Mouse (Mus musculus) hindbrain, postnatal 0 days (tissue): Measurements from ENCODE around the gene Gm9918. TPM values are rescaled to one million over a fixed set of nuclear protein-coding genes. Genes with fewer than 3 reads are reported as not detected.

Experiments
- ATAC-seq: fragments of 200-750 bp; cut with Nextera tagmentation; 2 replicates; pipeline ENCODE4 v1.8.0; 2017; ENCODE audit warnings: mild to moderate bottlenecking, moderate TSS enrichment, moderate library complexity
- DNase-seq: peaks from one replicate; pipeline ENCODE4 v3.0.0-alpha.2; 2015; ENCODE audit warnings: low spot score
- H3K27ac ChIP-seq: fragments of 300-500 bp; sonication (generic); 2 replicates; pipeline ENCODE4 v1.5.1; 2014; ENCODE audit warnings: mild to moderate bottlenecking
- H3K27me3 ChIP-seq: fragments of 300-500 bp; sonication (generic); 2 replicates; pipeline ENCODE4 v1.6.1; 2014; ENCODE audit warnings: low read length, mixed read lengths; ENCODE audit not compliant: insufficient read depth
- H3K36me3 ChIP-seq: fragments of 300-500 bp; sonication (generic); 2 replicates; pipeline ENCODE4 v1.6.1; 2014; ENCODE audit warnings: low read length, mixed read lengths; ENCODE audit not compliant: insufficient read depth
- H3K4me1 ChIP-seq: fragments of 300-500 bp; sonication (generic); 2 replicates; pipeline ENCODE4 v1.6.1; 2014; ENCODE audit warnings: antibody characterized with exemption, low read length, mixed read lengths; ENCODE audit not compliant: insufficient read depth
- H3K4me2 ChIP-seq: fragments of 300-500 bp; sonication (generic); 2 replicates; pipeline ENCODE4 v1.6.1; 2014; ENCODE audit warnings: low read depth, mild to moderate bottlenecking, low read length, moderate library complexity, mixed read lengths
- H3K4me3 ChIP-seq: fragments of 300-500 bp; sonication (generic); 2 replicates; pipeline ENCODE4 v1.5.1; 2014; ENCODE audit warnings: low read length
- H3K9ac ChIP-seq: fragments of 300-500 bp; sonication (generic); replicated peaks from 2 replicates; pipeline ENCODE4 v1.6.1; 2014; ENCODE audit warnings: mild to moderate bottlenecking, low read length, moderate library complexity, mixed read lengths
- H3K9me3 ChIP-seq: fragments of 300-500 bp; sonication (generic); 2 replicates; pipeline ENCODE4 v1.6.1; 2016; ENCODE audit warnings: low read length, mixed read lengths
- CTCF ChIP-seq: IDR thresholded peaks from 2 replicates; pipeline ENCODE4 v1.5.1; 2016; ENCODE audit warnings: antibody characterized with exemption, control low read depth, low read depth
- WGBS: fragments of 180-500 bp; shearing (Covaris S2); extraction: QIAGEN DNeasy Blood & Tissue Kit; methylation state at CpG from one replicate; pipeline ENCODE4 v1.1.7; 2014; 5-methylcytosine and 5-hydroxymethylcytosine counted together
- polyA plus RNA-seq: library from polyadenylated mRNA; unstranded; fragments of >200 nt; fragmentation: Nextera tagmentation; extraction: Ambion mirVana; gene quantifications from 2 replicates; pipeline ENCODE4 v1.2.1, GENCODE M21; 2015
- total RNA-seq: library from RNA; depleted of rRNA; stranded (reverse); fragments of >200 nt; gene quantifications from 2 replicates; pipeline ENCODE4 v1.2.3, GENCODE M21; 2014

Gm9918 gene
- total and polyA plus RNA-seq, 2 experiments from 2014 or later: 0.06 TPM; not detected in 1

DNA sequence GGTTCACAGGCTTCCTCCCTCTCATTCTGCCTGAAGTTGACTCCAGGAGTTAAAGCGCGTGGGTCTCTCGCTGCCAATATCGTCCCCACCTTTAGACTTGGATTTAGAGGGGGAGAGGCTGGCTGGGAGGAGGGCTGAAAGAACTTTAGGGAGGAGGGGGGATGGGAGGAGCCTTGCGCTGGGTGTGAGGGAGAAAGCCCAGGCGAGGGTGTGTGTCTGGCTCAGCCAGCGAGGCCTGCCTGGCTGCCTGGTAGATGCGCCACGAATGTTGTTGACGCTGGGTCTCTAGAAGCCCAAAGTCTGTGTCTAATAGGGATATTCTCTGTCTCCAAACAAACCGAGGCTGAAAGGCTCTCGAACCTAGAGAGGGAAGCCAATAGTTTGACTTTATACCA is 12.3 kb upstream of the Gm9918 start:
- Histone ChIP-seq H3K9ac (no peak overlapping the region), H3K4me1 (peaks cover 4% of the 10 kb centered on the region; the same call in 1 of the 2 replicates), H3K4me3 (peak overlapping the region; percentile 56; the same call in 1 of the 2 replicates), H3K36me3 (no peaks in the 10 kb centered on the region), H3K9me3 (no peaks in the 10 kb centered on the region), H3K27me3 (peaks cover 5% of the 10 kb centered on the region; the same call in 1 of the 2 replicates), H3K4me2 (peak overlapping the region; percentile 87), H3K27ac (no peak overlapping the region)
- ATAC-seq (no peak), DNase-seq (no peak)
- no peak for TF ChIP-seq CTCF
- WGBS: 9% methylated on average over 12 of the region's 12 CpGs

DNA sequence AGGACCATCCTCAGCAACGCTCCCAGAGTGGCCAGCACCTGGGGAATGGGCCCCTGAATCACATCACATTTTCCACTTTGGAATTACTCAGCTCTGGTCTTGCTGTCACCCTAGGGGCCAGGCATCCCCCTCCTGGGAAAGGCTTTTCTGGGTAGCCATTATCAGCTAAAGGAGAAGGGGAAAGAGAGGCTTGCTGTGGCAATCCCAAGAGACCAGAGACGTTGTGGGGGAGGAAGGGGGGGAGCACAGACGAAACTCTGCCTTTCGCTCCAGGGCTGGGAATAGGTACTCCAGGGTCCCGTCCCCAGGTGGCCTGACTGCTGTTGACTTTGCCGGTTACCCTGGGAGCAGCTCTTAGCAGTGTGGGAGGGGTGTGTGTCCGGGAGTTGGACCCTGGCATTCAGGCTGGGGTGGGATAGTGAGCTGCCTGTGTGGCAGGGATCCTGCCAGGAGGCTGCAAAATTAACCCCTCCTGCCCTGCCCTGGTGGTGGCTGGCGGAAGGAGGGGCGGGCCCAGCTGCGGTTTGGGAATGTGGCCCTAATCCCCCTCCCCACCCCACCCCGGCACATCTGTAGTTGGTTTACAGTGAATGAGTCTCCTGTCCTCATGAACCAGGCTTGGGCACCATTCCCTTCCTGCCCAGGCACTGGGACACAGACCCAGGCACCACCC is 11.6 kb upstream of the Gm9918 start:
- Histone ChIP-seq H3K36me3 (no peaks in the 10 kb centered on the region), H3K9ac (no peak overlapping the region), H3K27me3 (peaks cover 5% of the 10 kb centered on the region; the same call in 1 of the 2 replicates), H3K4me2 (no peak overlapping the region), H3K27ac (no peak overlapping the region), H3K9me3 (no peaks in the 10 kb centered on the region), H3K4me3 (no peak overlapping the region), H3K4me1 (peaks cover 4% of the 10 kb centered on the region; the same call in 1 of the 2 replicates)
- 18% methylated on average over 11 of the region's 11 CpGs for WGBS
- ATAC-seq (no peak), DNase-seq (no peak)
- no peak for TF ChIP-seq CTCF

DNA sequence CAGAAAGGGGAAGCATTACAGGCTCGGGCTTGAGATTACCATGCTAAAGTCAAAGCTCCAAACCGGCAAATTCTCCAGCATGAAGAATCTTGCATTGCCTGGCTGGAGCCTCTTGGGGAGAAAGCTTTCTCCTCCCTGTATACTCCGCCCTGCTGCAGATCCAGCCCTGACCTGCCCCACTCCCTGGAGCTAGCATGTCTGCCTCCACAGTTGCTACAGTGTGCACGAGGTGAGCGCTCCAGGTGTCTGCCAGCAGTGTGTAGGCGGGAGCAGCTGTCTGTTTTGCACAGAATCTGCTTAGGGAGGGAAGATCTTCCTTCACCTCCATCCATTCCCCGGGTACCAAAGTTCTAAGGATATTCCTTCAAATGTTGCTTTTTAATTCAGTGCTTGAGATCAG is 7.8 kb upstream of the Gm9918 start:
- no peak overlapping the region for H3K27ac ChIP-seq
- H3K4me3 ChIP-seq: no peak overlapping the region
- no peaks in the 10 kb centered on the region for H3K36me3 ChIP-seq
- H3K27me3 ChIP-seq: no peaks in the 10 kb centered on the region; the same call in 1 of the 2 replicates
- no peak for TF ChIP-seq CTCF
- H3K4me2 ChIP-seq: no peak overlapping the region
- DNase-seq (no peak), ATAC-seq (no peak)
- H3K9me3 ChIP-seq: no peaks in the 10 kb centered on the region
- H3K4me1 ChIP-seq: peaks cover 4% of the 10 kb centered on the region; the same call in 1 of the 2 replicates
- WGBS: 47% methylated on average over 7 of the region's 7 CpGs
- H3K9ac ChIP-seq: no peak overlapping the region

DNA sequence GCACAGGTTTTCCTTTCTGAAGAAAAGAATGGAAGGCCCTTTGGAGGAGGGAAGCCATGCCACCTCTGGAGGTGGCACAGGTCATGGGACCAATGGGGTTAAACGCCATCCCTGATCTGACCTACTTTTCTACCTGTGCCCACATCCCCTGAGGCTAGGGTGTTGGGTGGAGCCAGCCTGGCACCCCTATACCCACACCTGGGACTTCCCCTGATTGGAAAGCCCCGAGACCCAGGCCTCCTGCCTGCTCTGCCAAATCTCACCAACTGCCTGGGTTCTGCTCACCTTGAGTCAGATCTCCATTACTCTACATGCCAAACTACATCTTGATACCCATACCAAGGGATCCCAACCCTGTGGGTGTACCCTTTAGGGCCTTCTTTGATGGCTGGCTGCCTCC is 7.3 kb upstream of the Gm9918 start:
- no peak overlapping the region for H3K27ac ChIP-seq
- ATAC-seq (no peak), DNase-seq (no peak)
- H3K4me2 ChIP-seq: no peak overlapping the region
- no peak overlapping the region for H3K4me3 ChIP-seq
- H3K27me3 ChIP-seq: no peaks in the 10 kb centered on the region; the same call in 1 of the 2 replicates
- no peaks in the 10 kb centered on the region for H3K36me3 ChIP-seq
- no peaks in the 10 kb centered on the region for H3K9me3 ChIP-seq
- no peak overlapping the region for H3K9ac ChIP-seq
- TF ChIP-seq CTCF: no peak
- peaks cover 4% of the 10 kb centered on the region; the same call in 1 of the 2 replicates for H3K4me1 ChIP-seq
- WGBS: 84% methylated on average over 2 of the region's 2 CpGs

DNA sequence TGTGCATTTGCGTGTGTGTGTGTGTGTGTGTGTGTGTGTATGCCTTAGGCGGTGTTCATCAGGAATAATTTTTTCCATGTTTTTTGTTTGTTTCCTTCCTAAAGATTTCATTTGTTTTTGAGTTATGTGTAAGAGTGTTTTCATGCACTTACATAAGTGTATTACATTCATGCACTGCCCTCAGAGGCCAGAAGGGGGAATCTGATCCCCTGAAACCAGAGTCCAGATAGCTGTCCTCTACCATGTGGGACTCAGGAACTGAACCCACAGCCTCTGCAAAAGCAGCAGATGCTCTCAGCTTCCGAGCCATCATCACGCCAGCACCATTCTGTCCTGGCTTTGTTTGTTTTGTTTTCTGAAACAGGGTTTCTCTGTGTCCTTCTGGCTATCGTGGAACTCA is 4.8 kb upstream of the Gm9918 start:
- no peaks in the 10 kb centered on the region for H3K4me1 ChIP-seq
- H3K4me3 ChIP-seq: no peak overlapping the region
- H3K9me3 ChIP-seq: no peaks in the 10 kb centered on the region
- TF ChIP-seq CTCF: 0 out of 2 replicates have a peak, but pooled peaks have one; percentile 7
- H3K4me2 ChIP-seq: no peak overlapping the region
- no peak for ATAC-seq
- no peaks in the 10 kb centered on the region for H3K36me3 ChIP-seq
- 90% methylated on average over 5 of the region's 5 CpGs for WGBS
- H3K9ac ChIP-seq: no peak overlapping the region
- peaks cover 7% of the 10 kb centered on the region; the same call in 1 of the 2 replicates for H3K27me3 ChIP-seq
- no peak for DNase-seq
- H3K27ac ChIP-seq: no peak overlapping the region

DNA sequence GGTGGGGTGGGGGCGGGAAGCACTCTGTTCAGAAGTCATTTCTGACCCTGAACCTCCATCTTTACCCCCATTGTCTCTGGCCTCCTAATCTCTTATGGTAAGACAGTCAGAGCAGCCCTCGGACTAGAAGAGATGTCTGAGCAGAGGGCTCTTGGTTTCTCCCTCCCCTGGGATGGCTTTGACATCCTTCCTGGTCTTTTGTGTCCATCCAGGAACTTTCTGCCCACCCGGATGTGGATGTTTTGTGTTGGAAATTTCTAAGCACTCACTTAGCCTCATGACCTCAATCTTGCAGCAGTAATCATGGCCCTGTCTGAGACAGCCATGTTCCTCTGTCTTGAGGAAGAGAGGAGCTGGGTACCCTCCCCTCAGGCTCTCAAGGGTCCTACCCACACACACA is 1.1 kb downstream of the Gm9918 start:
- Histone ChIP-seq H3K4me1 (no peaks in the 10 kb centered on the region), H3K9ac (no peak overlapping the region), H3K9me3 (no peaks in the 10 kb centered on the region), H3K27me3 (peaks cover 7% of the 10 kb centered on the region; the same call in 1 of the 2 replicates), H3K4me3 (no peak overlapping the region), H3K4me2 (no peak overlapping the region), H3K36me3 (no peaks in the 10 kb centered on the region), H3K27ac (no peak overlapping the region)
- no peak for DNase-seq
- no peak for ATAC-seq
- WGBS: 20% methylated on average over 3 of the region's 3 CpGs
- TF ChIP-seq CTCF: no peak
